Mouse (Mus musculus): ENCODE results near the gene Itpk1.

Gene Itpk1

GRCm38 (mm10) chr12:102554721-102555516 lies 149.8 kb downstream of the Itpk1 start, which contains the start of gene Chga:
Chga (plus strand) TSS chr12:102554969.
- DNase-seq (ENCODE audit: low read depth, low spot score) = peak; percentile 57

- DNase-seq (ENCODE audit: low read depth, low spot score) = no peak
These were observed 150.9 kb downstream of the Itpk1 start for GRCm38 (mm10) chr12:102553705-102554275.

GRCm38 (mm10) chr12:102552001-102552400 lies 152.7 kb downstream of the Itpk1 start:
- no peak for DNase-seq (ENCODE audit: low read depth, low spot score)

- no peak for DNase-seq (ENCODE audit: low read depth, low spot score)
These were observed 153.5 kb downstream of the Itpk1 start for GRCm38 (mm10) chr12:102551186-102551585.

GRCm38 (mm10) chr12:102550529-102550928 lies 154.2 kb downstream of the Itpk1 start:
- peak; percentile 84 for DNase-seq (ENCODE audit: low read depth, low spot score)

GRCm38 (mm10) chr12:102545122-102545521 lies 159.6 kb downstream of the Itpk1 start:
- DNase-seq (ENCODE audit: low read depth, low spot score) = no peak

GRCm38 (mm10) chr12:102541168-102541567 lies 163.6 kb downstream of the Itpk1 start:
- no peak for DNase-seq (ENCODE audit: low read depth, low spot score)

DNA sequence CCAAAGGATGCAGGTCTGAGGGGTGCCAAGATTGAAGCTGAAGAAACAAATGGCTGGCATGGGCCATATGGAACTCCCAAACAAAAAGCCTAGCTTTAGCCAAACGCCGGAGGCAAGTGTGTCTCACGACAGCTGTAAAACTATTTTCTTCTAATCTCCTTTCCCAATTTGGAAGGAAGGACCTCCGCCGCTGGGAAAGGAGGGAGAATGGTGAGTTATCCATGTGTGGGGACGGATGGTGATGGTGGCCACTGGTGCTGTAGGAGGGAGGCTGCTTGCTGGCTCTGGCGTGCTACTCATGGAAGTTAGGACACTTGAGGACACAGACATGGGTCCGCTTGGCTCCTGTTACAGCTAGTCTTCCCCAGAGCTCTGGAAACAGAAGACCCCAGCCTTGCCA lies 164.5 kb downstream of the Itpk1 start:
- no peak for DNase-seq (ENCODE audit: low read depth, low spot score)

DNA sequence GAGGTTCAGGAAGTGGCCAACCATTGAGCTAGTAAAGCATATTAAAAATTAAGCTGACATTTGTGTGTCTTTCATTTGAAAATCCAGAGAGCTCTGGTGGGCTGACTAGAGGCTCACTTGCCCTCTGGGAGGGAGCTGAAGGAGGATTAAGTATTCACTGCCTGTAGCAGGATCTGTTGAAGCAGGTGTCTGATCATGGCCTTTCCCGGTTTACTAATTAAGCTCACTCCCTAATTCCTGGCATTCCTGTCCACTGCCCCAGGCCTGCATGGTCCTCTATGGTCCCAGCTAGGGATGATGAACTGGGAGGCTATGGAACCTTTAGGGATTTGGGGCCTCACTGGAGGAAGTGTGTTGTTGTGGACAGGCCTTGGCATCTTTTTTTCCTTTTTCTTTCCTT lies 168.9 kb downstream of the Itpk1 start:
- no peak for DNase-seq (ENCODE audit: low read depth, low spot score)

DNA sequence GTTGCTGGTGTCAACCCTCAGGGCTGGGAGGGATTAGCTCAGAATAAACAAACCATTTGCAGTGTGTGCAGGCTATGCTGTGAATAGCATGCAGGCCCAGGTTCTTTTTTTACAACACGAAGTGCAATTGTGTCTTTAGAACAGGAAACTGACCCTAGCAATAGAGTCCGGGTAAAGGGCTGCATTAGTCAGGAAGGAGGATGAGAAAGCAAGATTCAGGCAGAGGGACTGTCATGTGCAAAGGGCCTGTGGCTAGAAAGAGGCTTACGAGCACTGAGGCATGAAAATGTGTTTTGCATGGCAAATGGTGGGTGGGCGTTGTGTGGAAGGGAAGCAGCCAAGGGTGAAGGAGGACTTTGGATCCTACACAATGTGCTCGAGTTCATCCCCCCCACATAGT lies 176.7 kb downstream of the Itpk1 start:
- DNase-seq (ENCODE audit: low read depth, low spot score) = no peak

- DNase-seq (ENCODE audit: low read depth, low spot score) = peak; percentile 25
These were observed 180.0 kb downstream of the Itpk1 start for GRCm38 (mm10) chr12:102524760-102525159.

DNA sequence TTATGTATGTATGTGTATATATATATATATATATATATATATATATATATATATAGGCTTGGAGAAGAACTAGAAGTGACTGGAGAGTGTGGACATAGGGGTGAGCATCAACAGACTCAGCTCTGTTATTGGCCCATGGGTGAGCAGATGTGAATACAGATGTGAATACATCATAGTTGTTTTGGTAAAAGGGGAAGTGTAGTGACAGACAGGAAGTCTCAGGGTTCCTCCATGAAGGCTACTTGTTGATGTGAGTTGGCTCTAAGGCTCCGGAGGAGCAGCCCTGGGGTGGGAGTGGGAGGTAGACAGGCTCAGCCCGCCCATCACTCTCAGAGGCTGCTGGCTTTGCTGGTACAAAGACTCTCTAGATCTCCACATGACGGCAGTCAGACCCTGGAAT lies 180.5 kb downstream of the Itpk1 start:
- DNase-seq (ENCODE audit: low read depth, low spot score) = no peak

DNA sequence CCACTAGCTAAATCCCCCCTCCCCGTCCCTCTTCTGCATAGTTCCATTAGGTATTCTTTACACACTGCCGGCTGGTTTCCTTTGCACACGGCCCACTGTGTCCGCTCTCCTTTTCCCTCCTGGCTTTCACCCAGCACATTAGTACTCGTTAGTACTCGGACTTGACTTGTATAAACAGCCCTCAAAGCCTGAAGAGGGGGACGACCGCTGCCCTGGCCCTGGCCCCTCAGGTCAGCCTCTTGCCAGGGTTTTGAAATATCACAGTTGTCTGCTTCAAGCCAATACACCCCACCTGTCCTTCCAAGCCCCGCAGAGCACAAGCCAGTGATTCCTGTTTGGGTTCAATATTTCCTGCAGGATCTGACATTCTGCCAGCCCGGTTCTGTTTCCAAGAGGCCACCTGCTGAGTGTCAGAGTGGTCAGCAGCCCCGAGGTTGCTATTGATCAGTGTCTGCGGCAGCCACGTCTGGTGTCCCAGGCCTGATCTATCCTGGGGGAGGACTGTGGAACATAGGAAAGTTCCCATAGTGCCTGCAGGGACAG lies 182.9 kb downstream of the Itpk1 start:
- no peak for DNase-seq (ENCODE audit: low read depth, low spot score)

DNA sequence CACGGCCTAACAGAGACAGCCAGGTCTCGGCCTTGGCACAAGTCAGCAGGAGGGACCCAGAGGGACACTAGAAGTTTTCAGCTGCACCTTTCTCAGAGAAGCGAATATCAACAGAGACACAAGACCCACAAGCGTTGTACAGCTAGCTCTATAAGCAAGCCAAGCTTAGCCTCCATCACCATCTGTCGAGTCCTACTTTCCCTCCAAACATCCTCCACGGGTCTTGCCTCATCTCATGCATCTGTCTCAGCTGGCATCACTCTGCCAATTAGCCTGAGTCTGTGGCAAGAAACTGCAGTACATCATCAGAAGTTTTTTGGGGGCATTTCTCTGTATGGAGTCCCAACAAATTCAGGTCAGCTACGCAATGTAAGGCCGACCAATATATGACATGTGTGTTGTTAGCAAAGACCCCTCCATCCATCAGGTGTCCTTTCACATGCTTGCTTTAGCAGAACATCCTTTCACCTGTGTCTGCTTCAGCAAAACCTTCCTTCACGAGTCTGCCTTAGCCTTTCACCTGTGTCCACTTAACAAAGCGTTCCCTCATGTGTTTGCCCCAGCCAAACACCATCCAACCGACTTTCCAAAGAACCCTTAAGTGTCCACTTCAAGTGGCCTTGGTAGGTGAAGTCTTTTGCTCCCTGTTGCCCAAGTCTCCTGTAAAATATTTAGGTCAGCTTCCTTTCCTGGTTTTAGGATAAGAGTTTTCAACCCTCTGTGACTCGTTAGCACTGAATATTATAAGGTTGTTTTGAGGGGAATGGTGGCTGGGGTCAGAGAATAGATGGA lies 184.6 kb downstream of the Itpk1 start:
- DNase-seq (ENCODE audit: low read depth, low spot score) = no peak

All from CD4-positive, CD25-positive, alpha-beta regulatory T cell, adult 2 months (primary cell).